Mouse (Mus musculus): ENCODE data around the gene Btg3. TPM values are rescaled to one million over a fixed set of nuclear protein-coding genes. Genes with fewer than 3 reads are reported as not detected.
"Not testable (repeated sequence)": the region's sequence is repeated elsewhere in the genome, so short reads cannot be mapped to it uniquely, and the experiment has no call there.

The Btg3 gene
- polyA plus RNA-seq, 1 experiment from 2014 or later: 61.6 TPM

DNA sequence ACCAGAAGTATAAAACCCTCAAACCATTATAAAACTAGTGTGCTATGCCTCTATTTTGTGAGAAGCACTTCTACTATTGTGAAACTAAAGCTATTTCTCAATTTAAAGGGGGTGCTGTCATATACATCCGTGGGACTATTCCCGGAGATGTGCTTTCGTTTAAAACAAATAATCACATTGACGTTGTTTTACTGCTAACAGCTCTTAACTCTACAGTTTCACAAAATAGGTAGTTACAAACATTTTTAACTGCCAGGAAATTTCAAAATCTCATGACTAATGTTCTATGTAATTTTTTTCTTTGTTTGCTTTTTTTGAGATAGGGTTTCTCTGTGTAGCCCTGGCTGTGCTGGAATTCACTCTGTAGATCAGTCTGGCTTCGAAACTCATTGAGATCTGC, 1.5 kb upstream of the Btg3 start:
- Histone ChIP-seq H3K4me2 (no peak overlapping the region), H3K9ac (no peak overlapping the region), H3K27ac (no peak overlapping the region), H3K4me1 (replicated peaks) (peaks cover 10% of the 10 kb centered on the region), H3K36me3 (no peaks in the 10 kb centered on the region), H3K9me3 (replicated peaks) (no peaks in the 10 kb centered on the region), H3K4me3 (no peak overlapping the region), H3K27me3 (no peaks in the 10 kb centered on the region)
- ATAC-seq (replicated peaks; ENCODE audit: insufficient number of reproducible peaks, insufficient read depth, low FRiP score, low read depth): no peak
- WGBS: 85% methylated on average over 5 of the region's 5 CpGs

DNA sequence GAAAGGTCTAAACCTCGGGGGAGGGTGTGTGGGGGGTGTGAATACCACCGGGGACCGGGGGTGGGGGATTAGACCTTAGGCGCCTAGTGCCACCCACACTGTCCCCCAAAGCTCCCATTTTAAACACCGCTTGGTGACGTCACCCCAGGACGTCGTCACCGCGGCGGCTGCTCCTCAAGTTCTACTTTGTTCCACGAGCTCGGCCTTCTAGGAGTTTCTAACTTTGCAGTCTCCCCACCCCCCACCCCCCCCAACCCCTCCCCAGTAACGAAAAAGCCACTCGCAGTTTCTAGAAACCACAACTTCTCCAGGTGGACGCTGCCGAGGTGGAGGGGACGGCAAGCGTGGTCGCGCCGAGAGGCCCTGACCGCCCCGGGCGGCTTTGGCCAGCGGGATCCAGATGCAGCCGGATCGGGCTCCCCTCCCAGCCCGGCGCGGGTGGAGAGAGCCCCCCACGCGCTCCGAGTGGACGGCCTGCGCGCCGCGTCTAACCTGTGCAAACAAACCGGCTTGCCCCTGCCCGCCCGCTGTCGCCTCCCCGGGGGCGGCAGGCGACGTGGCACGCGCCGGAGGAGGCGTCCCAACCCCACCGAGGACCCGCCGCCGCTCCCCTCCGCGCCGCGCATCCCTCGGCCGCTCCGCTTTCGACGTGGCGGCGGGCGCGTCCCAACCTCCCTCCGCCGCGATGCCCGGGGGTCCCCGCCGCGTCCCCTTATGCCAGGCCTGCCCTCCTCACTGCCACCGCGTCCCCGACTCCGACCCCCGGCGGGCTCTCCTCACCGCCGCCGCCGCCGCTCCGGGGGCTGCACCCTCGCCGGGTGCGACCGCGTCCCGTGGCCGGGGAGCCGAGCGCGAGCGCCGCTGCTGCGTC, 936 bp downstream of the Btg3 start:
- peak overlapping the region; percentile 82 for H3K27ac ChIP-seq
- under 1% methylated on average over 77 of the region's 100 CpGs for WGBS
- H3K36me3 ChIP-seq: peaks cover 11% of the 10 kb centered on the region
- peak overlapping the region; percentile 96 for H3K9ac ChIP-seq
- H3K9me3 ChIP-seq (replicated peaks): no peaks in the 10 kb centered on the region
- H3K4me1 ChIP-seq (replicated peaks): peaks cover 10% of the 10 kb centered on the region
- H3K27me3 ChIP-seq: no peaks in the 10 kb centered on the region
- ATAC-seq (replicated peaks; ENCODE audit: insufficient number of reproducible peaks, insufficient read depth, low FRiP score, low read depth): peak; percentile 50
- H3K4me2 ChIP-seq: peak overlapping the region; percentile 85
- H3K4me3 ChIP-seq: peak overlapping the region; percentile 98

DNA sequence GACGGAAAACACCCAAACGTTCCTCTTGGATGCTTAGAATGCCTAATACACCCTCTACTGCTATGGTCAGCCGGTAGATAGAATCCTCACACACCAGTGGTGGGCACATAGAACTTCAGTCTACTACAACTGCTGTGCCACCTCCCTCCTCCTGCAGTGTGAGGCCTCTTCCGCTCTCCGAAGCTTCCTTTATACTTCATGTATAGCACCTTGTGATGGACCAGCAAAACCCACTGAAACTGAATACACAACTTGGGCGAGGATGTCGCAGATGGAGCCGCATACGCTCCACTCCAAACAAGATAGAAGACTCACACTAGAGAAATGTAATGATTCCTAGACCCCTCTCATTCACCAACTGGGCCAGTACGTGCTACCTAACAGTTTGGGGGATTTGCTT, 1.8 kb downstream of the Btg3 start:
- Histone ChIP-seq H3K9ac (no peak overlapping the region), H3K9me3 (replicated peaks) (no peaks in the 10 kb centered on the region), H3K27ac (no peak overlapping the region), H3K4me2 (peak overlapping the region; percentile 85), H3K27me3 (no peaks in the 10 kb centered on the region), H3K36me3 (peaks cover 14% of the 10 kb centered on the region), H3K4me1 (replicated peaks) (peaks cover 10% of the 10 kb centered on the region), H3K4me3 (peak overlapping the region; percentile 98)
- WGBS: 33% methylated on average over 10 of the region's 10 CpGs
- no peak for ATAC-seq (replicated peaks; ENCODE audit: insufficient number of reproducible peaks, insufficient read depth, low FRiP score, low read depth)

DNA sequence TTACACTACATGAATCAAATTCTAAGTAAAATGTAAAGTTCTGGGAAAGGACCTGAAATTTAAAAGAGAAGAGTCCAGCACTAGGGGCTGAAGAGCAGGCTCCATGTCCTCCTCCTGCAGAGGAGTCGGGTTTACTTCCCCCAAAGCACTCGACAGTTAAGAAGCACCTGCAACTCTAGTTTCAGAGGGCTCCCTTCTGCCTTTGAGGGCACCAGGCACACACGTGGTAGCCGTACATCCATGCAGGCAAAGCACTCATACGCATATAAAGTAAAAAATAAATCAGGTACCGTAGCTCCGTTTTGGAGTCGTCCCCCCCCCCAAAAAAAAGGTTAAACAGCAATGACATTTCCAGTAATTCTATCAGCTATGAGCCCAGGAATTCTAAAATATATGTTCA, 3.2 kb downstream of the Btg3 start:
- H3K9me3 ChIP-seq (replicated peaks): no peaks in the 10 kb centered on the region
- H3K27ac ChIP-seq: no peak overlapping the region

DNA sequence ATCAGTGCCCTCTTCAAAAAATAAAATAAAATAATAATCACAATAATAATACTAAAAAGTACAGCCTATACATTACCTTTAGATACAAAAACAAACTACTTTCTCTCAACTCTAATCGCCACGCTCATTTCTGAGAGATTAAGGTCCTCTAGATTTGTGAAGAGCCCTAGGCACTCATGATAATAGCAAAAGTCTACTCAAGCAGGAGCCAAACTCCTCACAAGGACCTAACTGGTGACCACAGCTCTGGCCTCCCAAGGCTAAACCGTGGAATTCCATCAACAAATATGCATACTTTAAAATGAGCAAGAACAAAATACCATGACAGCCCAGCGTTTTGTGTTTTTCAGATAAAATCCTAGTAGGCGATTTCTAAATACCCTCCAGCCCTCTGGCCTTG, 4.2 kb downstream of the Btg3 start:
- H3K4me1 ChIP-seq (replicated peaks): peaks cover 10% of the 10 kb centered on the region
- H3K4me2 ChIP-seq: no peak overlapping the region
- no peak for ATAC-seq (replicated peaks; ENCODE audit: insufficient number of reproducible peaks, insufficient read depth, low FRiP score, low read depth)
- H3K4me3 ChIP-seq: no peak overlapping the region
- peaks cover 29% of the 10 kb centered on the region for H3K36me3 ChIP-seq
- no peak overlapping the region for H3K27ac ChIP-seq
- no peak overlapping the region for H3K9ac ChIP-seq
- no peaks in the 10 kb centered on the region for H3K9me3 ChIP-seq (replicated peaks)
- no peaks in the 10 kb centered on the region for H3K27me3 ChIP-seq
- WGBS: 78% methylated on average over 5 of the region's 5 CpGs

More for the DNA sequence above, 3.2 kb downstream of the Btg3 start:
- Histone ChIP-seq H3K27me3 (no peaks in the 10 kb centered on the region), H3K4me1 (replicated peaks) (peaks cover 10% of the 10 kb centered on the region), H3K4me3 (no peak overlapping the region), H3K36me3 (peaks cover 22% of the 10 kb centered on the region), H3K9ac (no peak overlapping the region), H3K4me2 (no peak overlapping the region)
- no peak for ATAC-seq (replicated peaks; ENCODE audit: insufficient number of reproducible peaks, insufficient read depth, low FRiP score, low read depth)
- WGBS: 72% methylated on average over 8 of the region's 8 CpGs

DNA sequence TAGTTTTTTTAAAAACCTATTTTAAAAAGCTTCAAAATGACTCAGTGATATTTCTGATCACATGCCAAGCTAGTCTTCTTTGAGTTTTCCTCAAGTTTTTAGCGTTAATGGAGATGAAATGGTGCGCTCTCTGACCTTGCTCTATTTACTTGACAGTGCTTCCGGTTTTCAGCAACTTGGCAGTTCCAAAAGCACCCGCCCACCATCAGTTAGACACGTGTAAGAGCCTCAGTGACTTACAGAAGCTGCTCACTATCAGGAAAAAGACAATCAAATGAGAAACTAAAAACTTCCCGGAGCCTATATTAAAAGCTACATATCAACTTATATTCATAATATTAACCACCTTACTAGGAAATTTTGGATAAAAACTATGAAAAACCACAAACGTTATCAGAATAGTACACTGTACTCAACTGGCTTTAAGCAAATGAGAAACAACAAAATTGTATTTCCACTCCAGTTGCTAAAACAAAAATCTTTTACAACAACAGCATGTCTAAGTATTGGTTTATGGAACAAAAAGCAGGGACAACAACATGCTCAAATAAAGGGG, 5.4 kb downstream of the Btg3 start:
- Histone ChIP-seq H3K27ac (no peak overlapping the region), H3K9ac (no peak overlapping the region), H3K4me3 (no peak overlapping the region), H3K4me2 (no peak overlapping the region), H3K9me3 (replicated peaks) (no peaks in the 10 kb centered on the region), H3K27me3 (no peaks in the 10 kb centered on the region), H3K4me1 (replicated peaks) (peaks cover 5% of the 10 kb centered on the region), H3K36me3 (peaks cover 35% of the 10 kb centered on the region)
- no peak for ATAC-seq (replicated peaks; ENCODE audit: insufficient number of reproducible peaks, insufficient read depth, low FRiP score, low read depth)
- 63% methylated on average over 7 of the region's 7 CpGs for WGBS

DNA sequence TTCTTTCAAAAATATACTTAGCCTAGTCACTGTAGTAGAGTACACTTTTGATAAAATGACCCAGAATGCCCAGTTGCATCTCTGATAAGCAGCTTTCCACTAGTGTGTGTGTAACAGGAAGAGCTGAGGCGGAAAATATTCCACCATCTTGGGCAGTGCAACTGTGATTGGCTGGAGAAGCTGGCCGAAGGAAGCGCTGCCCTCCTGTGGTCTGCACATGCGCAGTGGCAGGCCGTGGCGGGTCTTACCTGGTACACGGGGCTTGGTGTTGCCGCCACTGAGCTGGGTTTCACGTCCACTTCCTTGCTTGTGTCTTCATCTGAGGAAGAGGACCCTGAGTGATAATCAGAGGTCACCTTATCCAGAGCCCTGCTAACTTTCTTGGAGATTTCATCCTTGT, 12.4 kb downstream of the Btg3 start:
- 89% methylated on average over 9 of the region's 9 CpGs for WGBS
- not testable (repeated sequence) for H3K4me1 ChIP-seq (replicated peaks); ATAC-seq (replicated peaks; ENCODE audit: insufficient number of reproducible peaks, insufficient read depth, low FRiP score, low read depth); H3K4me2 ChIP-seq; H3K27me3 ChIP-seq; H3K9me3 ChIP-seq (replicated peaks); H3K27ac ChIP-seq; H3K4me3 ChIP-seq; H3K9ac ChIP-seq
- peaks cover 48% of the 10 kb centered on the region for H3K36me3 ChIP-seq

DNA sequence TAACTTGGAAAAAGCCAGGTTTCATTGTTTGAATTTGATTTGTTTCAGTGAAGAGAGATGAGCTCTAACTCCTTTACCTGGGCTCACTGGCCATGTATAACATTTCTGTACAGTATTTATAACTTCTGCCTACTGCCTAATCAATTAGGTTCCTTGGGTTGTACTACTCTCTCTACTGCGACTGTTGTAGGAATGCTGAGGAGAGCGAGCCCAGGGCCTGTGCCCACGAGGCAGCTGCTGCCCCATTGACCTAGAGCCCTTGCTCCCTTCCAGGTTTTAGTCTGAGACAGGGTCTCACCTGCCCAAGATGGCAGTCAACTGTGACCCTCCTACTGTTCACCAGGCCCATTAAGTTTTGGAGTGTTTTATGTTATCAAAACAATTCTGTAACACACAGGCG, 15.5 kb downstream of the Btg3 start:
- H3K36me3 ChIP-seq: peaks cover 47% of the 10 kb centered on the region
- H3K4me1 ChIP-seq (replicated peaks): no peaks in the 10 kb centered on the region
- H3K27me3 ChIP-seq: no peaks in the 10 kb centered on the region
- no peak for ATAC-seq (replicated peaks; ENCODE audit: insufficient number of reproducible peaks, insufficient read depth, low FRiP score, low read depth)
- 87% methylated on average over 4 of the region's 4 CpGs for WGBS
- H3K9me3 ChIP-seq (replicated peaks): no peaks in the 10 kb centered on the region
- no peak overlapping the region for H3K9ac ChIP-seq
- no peak overlapping the region for H3K27ac ChIP-seq
- H3K4me3 ChIP-seq: no peak overlapping the region
- H3K4me2 ChIP-seq: no peak overlapping the region

DNA sequence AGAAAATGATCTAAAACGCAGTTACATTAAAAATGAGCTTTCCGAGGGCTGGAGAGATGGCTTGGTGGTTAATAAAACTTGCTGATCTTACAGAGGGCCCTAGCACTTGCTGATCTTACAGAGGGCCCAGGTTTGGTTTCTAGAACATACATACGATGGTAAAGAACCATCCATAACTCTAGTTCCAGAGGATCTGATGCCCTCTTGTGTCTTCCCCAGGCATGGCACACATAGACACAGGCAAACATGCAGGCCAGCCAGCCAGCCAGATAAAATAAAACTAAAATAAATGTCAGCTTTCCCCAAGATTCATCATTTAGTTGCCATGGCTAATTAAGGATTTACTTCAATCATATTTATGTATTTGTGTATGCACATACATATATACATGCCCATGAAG, 19.2 kb downstream of the Btg3 start:
- Histone ChIP-seq H3K9ac (no peak overlapping the region), H3K9me3 (replicated peaks) (no peaks in the 10 kb centered on the region), H3K27me3 (no peaks in the 10 kb centered on the region), H3K36me3 (peaks cover 31% of the 10 kb centered on the region), H3K4me1 (replicated peaks) (no peaks in the 10 kb centered on the region), H3K27ac (no peak overlapping the region), H3K4me2 (no peak overlapping the region), H3K4me3 (no peak overlapping the region)
- ATAC-seq (replicated peaks; ENCODE audit: insufficient number of reproducible peaks, insufficient read depth, low FRiP score, low read depth): no peak
- 95% methylated on average over 3 of the region's 3 CpGs for WGBS

DNA sequence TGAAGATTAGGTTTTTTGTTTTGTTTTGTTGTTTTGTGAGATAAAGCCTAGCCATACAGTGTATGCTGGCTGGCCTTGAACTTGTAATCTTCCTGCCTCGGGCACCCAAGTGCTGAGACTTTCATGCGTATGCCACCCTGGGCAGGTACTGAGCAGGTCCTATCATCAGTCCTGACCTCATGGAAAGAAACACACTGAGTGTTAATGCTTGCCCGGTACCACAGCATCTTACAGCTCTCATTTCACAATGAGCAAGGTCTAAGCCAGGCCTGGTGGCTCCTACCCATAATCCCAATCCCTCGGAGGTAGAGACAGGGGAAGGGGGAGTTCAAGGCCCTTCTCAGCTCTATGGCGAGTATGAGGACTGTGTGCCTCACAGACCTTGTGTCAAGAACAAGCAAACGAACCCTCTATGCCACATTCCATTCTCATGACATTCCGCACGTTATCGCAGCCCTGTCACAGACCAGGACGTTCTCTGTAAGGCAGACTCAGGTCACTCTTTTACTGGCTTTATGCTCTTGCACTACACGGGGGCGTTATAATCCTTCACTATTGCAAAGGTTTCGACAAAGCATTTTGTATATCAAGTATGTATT, 29.6 kb downstream of the Btg3 start:
- Histone ChIP-seq H3K27ac (peak overlapping the region; percentile 76), H3K4me3 (no peak overlapping the region), H3K9ac (no peak overlapping the region), H3K27me3 (no peaks in the 10 kb centered on the region), H3K36me3 (no peaks in the 10 kb centered on the region), H3K9me3 (replicated peaks) (no peaks in the 10 kb centered on the region), H3K4me1 (replicated peaks) (peaks cover 11% of the 10 kb centered on the region), H3K4me2 (no peak overlapping the region)
- peak; percentile 85 for ATAC-seq (replicated peaks; ENCODE audit: insufficient number of reproducible peaks, insufficient read depth, low FRiP score, low read depth)
- WGBS: 31% methylated on average over 13 of the region's 13 CpGs

DNA sequence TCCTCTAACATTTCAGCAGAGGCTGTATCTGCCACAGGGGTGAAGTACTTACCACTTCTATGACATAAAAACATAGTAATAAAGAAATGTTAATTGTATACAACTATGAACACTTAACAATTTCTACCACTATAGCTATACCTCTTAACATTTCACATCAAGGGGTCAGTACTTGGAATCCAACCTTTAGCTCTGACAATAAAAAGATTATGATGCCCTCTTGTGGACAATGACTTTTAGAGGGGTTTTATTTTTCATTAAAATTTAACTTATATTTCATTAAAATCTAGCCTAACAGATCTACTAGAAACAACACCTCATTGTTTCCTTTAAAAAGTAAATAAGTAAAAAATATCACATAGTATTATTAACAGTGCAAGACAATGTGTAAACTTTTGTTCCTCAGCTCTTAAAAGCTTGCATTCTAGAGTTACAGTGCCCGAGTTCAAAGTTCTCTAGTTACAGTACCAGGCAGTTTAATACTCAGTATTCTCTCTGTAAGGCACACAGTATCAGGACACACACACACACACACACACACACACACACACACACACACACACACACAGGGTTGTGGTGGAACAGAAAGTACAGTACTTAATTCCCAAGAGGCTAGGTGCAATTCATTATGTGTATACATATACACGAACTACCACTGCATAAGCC, 30.2 kb downstream of the Btg3 start:
- Histone ChIP-seq H3K4me3 (no peak overlapping the region), H3K9ac (no peak overlapping the region), H3K4me1 (replicated peaks) (peaks cover 11% of the 10 kb centered on the region), H3K36me3 (no peaks in the 10 kb centered on the region), H3K27ac (peak overlapping the region; percentile 76), H3K9me3 (replicated peaks) (no peaks in the 10 kb centered on the region), H3K27me3 (no peaks in the 10 kb centered on the region), H3K4me2 (no peak overlapping the region)
- no peak for ATAC-seq (replicated peaks; ENCODE audit: insufficient number of reproducible peaks, insufficient read depth, low FRiP score, low read depth)
- WGBS: 67% methylated on average over 2 of the region's 2 CpGs

Measured in heart, embryonic 15.5 days (tissue).